Mouse (Mus musculus) heart, embryonic 14.5 days (tissue): Measurements from ENCODE around the gene Ikzf2. TPM values are rescaled to one million over a fixed set of nuclear protein-coding genes. Genes with fewer than 3 reads are reported as not detected.

Experiments
- ATAC-seq: fragments of 200-750 bp; cut with Nextera tagmentation; 2 replicates; pipeline ENCODE4 v1.8.0; 2017; ENCODE audit warnings: low read depth, moderate TSS enrichment; ENCODE audit not compliant: insufficient number of reproducible peaks, insufficient read depth, low FRiP score
- H3K27ac ChIP-seq, 2 experiments: fragments of 200-500 bp in 1 of 2; fragments of 300-500 bp in 1 of 2; sonication (generic) in 1 of 2; replicated peaks in 1 of 2; 2 replicates each; pipeline ENCODE4 v1.5.1; 2012 to 2014; ENCODE audit warnings: low read depth in 2 of 2, low read length in 2 of 2, control low read depth in 1 of 2, mild to moderate bottlenecking in 1 of 2, mixed read lengths in 1 of 2; ENCODE audit not compliant: control insufficient read depth in 1 of 2, insufficient read depth in 1 of 2
- H3K27me3 ChIP-seq: fragments of 300-500 bp; sonication (generic); 2 replicates; pipeline ENCODE4 v1.6.1; 2014; ENCODE audit warnings: mild to moderate bottlenecking, low read length, control low read depth; ENCODE audit not compliant: control insufficient read depth, insufficient read depth
- H3K36me3 ChIP-seq: fragments of 300-500 bp; sonication (generic); 2 replicates; pipeline ENCODE4 v1.6.1; 2014; ENCODE audit warnings: mild to moderate bottlenecking, control low read depth, low read length, mixed read lengths; ENCODE audit not compliant: control insufficient read depth, insufficient read depth
- H3K4me1 ChIP-seq, 2 experiments: fragments of 200-500 bp in 1 of 2; fragments of 300-500 bp in 1 of 2; sonication (generic) in 1 of 2; 2 replicates each; pipeline ENCODE4 v1.6.1; 2012 to 2014; ENCODE audit warnings: low read length in 2 of 2, control low read depth in 1 of 2, mixed read lengths in 1 of 2; ENCODE audit not compliant: control insufficient read depth in 2 of 2, insufficient read depth in 2 of 2
- H3K4me2 ChIP-seq: fragments of 300-500 bp; sonication (generic); 2 replicates; pipeline ENCODE4 v1.6.1; 2014; ENCODE audit warnings: mild to moderate bottlenecking, low read length
- H3K4me3 ChIP-seq, 2 experiments: fragments of 200-500 bp in 1 of 2; fragments of 300-500 bp in 1 of 2; sonication (generic) in 1 of 2; 2 replicates each; pipeline ENCODE4 v1.5.1; 2012 to 2014; ENCODE audit warnings: low read length in 2 of 2, mild to moderate bottlenecking in 2 of 2, control low read depth in 1 of 2, low read depth in 1 of 2, moderate library complexity in 1 of 2; ENCODE audit not compliant: control insufficient read depth in 1 of 2, insufficient read depth in 1 of 2
- H3K9ac ChIP-seq: fragments of 300-500 bp; sonication (generic); 2 replicates; pipeline ENCODE4 v1.6.1; 2014; ENCODE audit warnings: mild to moderate bottlenecking, low read length
- H3K9me3 ChIP-seq: fragments of 300-500 bp; sonication (generic); 2 replicates; pipeline ENCODE4 v1.6.1; 2016; ENCODE audit warnings: low read length, control low read depth; ENCODE audit not compliant: control insufficient read depth
- WGBS: fragments of 180-500 bp; shearing (Covaris S2); extraction: QIAGEN DNeasy Blood & Tissue Kit; methylation state at CpG from one replicate; pipeline ENCODE4 v1.1.7; 2014; 5-methylcytosine and 5-hydroxymethylcytosine counted together
- polyA plus RNA-seq: library from polyadenylated mRNA; unstranded; fragments of >200 nt; fragmentation: Nextera tagmentation; extraction: Ambion mirVana; gene quantifications from 2 replicates; pipeline ENCODE4 v1.2.1, GENCODE M21; 2014

Ikzf2 gene
- polyA plus RNA-seq, 1 experiment from 2014 or later = 3.3 TPM

GRCm38 (mm10) chr1:69533048-69533447 lies 154.0 kb downstream of the Ikzf2 start:
- no peaks in the 10 kb centered on the region for H3K27me3 ChIP-seq
- ATAC-seq = no peak
- no peak overlapping the region for H3K4me2 ChIP-seq
- H3K36me3 ChIP-seq = no peaks in the 10 kb centered on the region
- H3K9ac ChIP-seq = no peak overlapping the region
- H3K9me3 ChIP-seq = no peaks in the 10 kb centered on the region
- no peaks in the 10 kb centered on the region for H3K4me1 ChIP-seq
- H3K4me3 ChIP-seq = no peak overlapping the region
- WGBS = 84% methylated on average over 10 of the region's 10 CpGs
- no peak overlapping the region for H3K27ac ChIP-seq

GRCm38 (mm10) chr1:69528696-69529095 lies 158.3 kb downstream of the Ikzf2 start:
- H3K4me3 ChIP-seq = no peak overlapping the region
- no peak overlapping the region for H3K27ac ChIP-seq
- H3K4me1 ChIP-seq = no peaks in the 10 kb centered on the region
- H3K9ac ChIP-seq = no peak overlapping the region
- H3K27me3 ChIP-seq = no peaks in the 10 kb centered on the region
- no peaks in the 10 kb centered on the region for H3K36me3 ChIP-seq
- no peaks in the 10 kb centered on the region for H3K9me3 ChIP-seq
- 55% methylated on average over 4 of the region's 4 CpGs for WGBS
- H3K4me2 ChIP-seq = no peak overlapping the region
- ATAC-seq = no peak

- H3K4me1 ChIP-seq = no peaks in the 10 kb centered on the region
- 77% methylated on average over 2 of the region's 2 CpGs for WGBS
- no peak overlapping the region for H3K4me3 ChIP-seq
- H3K9me3 ChIP-seq = no peaks in the 10 kb centered on the region
- H3K27me3 ChIP-seq = no peaks in the 10 kb centered on the region
- no peak for ATAC-seq
- H3K9ac ChIP-seq = no peak overlapping the region
- H3K27ac ChIP-seq = no peak overlapping the region
- H3K4me2 ChIP-seq = no peak overlapping the region
- H3K36me3 ChIP-seq = no peaks in the 10 kb centered on the region
Measured at GRCm38 (mm10) chr1:69521656-69522055, 165.4 kb downstream of the Ikzf2 start.

GRCm38 (mm10) chr1:69519356-69519755 lies 167.7 kb downstream of the Ikzf2 start:
- H3K9me3 ChIP-seq = no peaks in the 10 kb centered on the region
- H3K27me3 ChIP-seq = no peaks in the 10 kb centered on the region
- no peak overlapping the region for H3K4me2 ChIP-seq
- WGBS = 92% methylated on average over 4 of the region's 4 CpGs
- no peak for ATAC-seq
- H3K4me3 ChIP-seq = no peak overlapping the region
- H3K27ac ChIP-seq = no peak overlapping the region
- no peak overlapping the region for H3K9ac ChIP-seq
- H3K4me1 ChIP-seq = no peaks in the 10 kb centered on the region
- no peaks in the 10 kb centered on the region for H3K36me3 ChIP-seq

- Histone ChIP-seq H3K27ac (no peak overlapping the region), H3K4me1 (peaks cover 3 to 10% of the 10 kb centered on the region in 2 experiments; a peak in 3 of 4 replicates), H3K4me3 (no peak overlapping the region), H3K36me3 (no peaks in the 10 kb centered on the region), H3K4me2 (no peak overlapping the region), H3K9me3 (no peaks in the 10 kb centered on the region), H3K27me3 (no peaks in the 10 kb centered on the region), H3K9ac (no peak overlapping the region)
- ATAC-seq = no peak
- WGBS = 73% methylated on average over 4 of the region's 4 CpGs
Measured at GRCm38 (mm10) chr1:69518012-69518411, 169.0 kb downstream of the Ikzf2 start.

- H3K36me3 ChIP-seq = no peaks in the 10 kb centered on the region
- H3K4me2 ChIP-seq = no peak overlapping the region
- peaks cover 4 to 10% of the 10 kb centered on the region in 2 experiments; a peak in 3 of 4 replicates for H3K4me1 ChIP-seq
- no peak overlapping the region for H3K9ac ChIP-seq
- no peak for ATAC-seq
- no peaks in the 10 kb centered on the region for H3K27me3 ChIP-seq
- no peaks in the 10 kb centered on the region for H3K9me3 ChIP-seq
- WGBS = 24% methylated on average over 5 of the region's 5 CpGs
- no peak overlapping the region for H3K27ac ChIP-seq
- no peak overlapping the region for H3K4me3 ChIP-seq
Measured at GRCm38 (mm10) chr1:69516144-69516543, 170.9 kb downstream of the Ikzf2 start.

- no peaks in the 10 kb centered on the region for H3K36me3 ChIP-seq
- peaks cover 4 to 10% of the 10 kb centered on the region in 2 experiments; a peak in 3 of 4 replicates for H3K4me1 ChIP-seq
- no peak overlapping the region for H3K27ac ChIP-seq
- no peaks in the 10 kb centered on the region for H3K27me3 ChIP-seq
- H3K4me3 ChIP-seq = no peak overlapping the region
- no peak overlapping the region for H3K4me2 ChIP-seq
- 7% methylated on average over 5 of the region's 5 CpGs for WGBS
- no peak for ATAC-seq
- no peaks in the 10 kb centered on the region for H3K9me3 ChIP-seq
- no peak overlapping the region for H3K9ac ChIP-seq
Measured at GRCm38 (mm10) chr1:69513595-69514250, 173.3 kb downstream of the Ikzf2 start.

- WGBS = 84% methylated on average over 3 of the region's 3 CpGs
- H3K4me1 ChIP-seq = peaks cover 4 to 5% of the 10 kb centered on the region in 2 experiments
- no peaks in the 10 kb centered on the region for H3K27me3 ChIP-seq
- H3K27ac ChIP-seq = no peak overlapping the region
- no peak for ATAC-seq
- H3K36me3 ChIP-seq = no peaks in the 10 kb centered on the region
- H3K4me3 ChIP-seq = no peak overlapping the region
- no peaks in the 10 kb centered on the region for H3K9me3 ChIP-seq
- H3K4me2 ChIP-seq = no peak overlapping the region
- no peak overlapping the region for H3K9ac ChIP-seq
Measured at GRCm38 (mm10) chr1:69508275-69508674, 178.8 kb downstream of the Ikzf2 start.
